Mouse (Mus musculus) thymus, adult 18-20 months (tissue): ENCODE results near the gene Lpcat4.

ENCODE experiments used
- DNase-seq, 2 experiments: peaks; one replicate each; pipeline ENCODE4 v3.0.0; 2022; ENCODE audit warnings: mixed read lengths in 2 of 2

Gene Lpcat4

GRCm38 (mm10) chr2:112239212-112239934 lies at the start of gene Lpcat4:
Gene Lpcat4 (plus strand): TSS chr2:112239468.
- peak; percentile 71 to 81 for DNase-seq

GRCm38 (mm10) chr2:112196859-112197258 lies 42.4 kb upstream of the Lpcat4 start:
- peak in 1 of 2 experiments; percentile 13 for DNase-seq

- DNase-seq = no peak
These were observed 36.2 kb upstream of the Lpcat4 start for GRCm38 (mm10) chr2:112203056-112203455.

- no peak for DNase-seq
These were observed 29.1 kb upstream of the Lpcat4 start for GRCm38 (mm10) chr2:112210142-112210541.

- DNase-seq = no peak
These were observed 28.6 kb upstream of the Lpcat4 start for GRCm38 (mm10) chr2:112210699-112211098.

- DNase-seq = no peak
These were observed 23.3 kb upstream of the Lpcat4 start for GRCm38 (mm10) chr2:112215977-112216376.

- DNase-seq = no peak
These were observed 21.7 kb upstream of the Lpcat4 start for GRCm38 (mm10) chr2:112217614-112218013.

- no peak for DNase-seq
These were observed 18.4 kb upstream of the Lpcat4 start for GRCm38 (mm10) chr2:112220880-112221279.

GRCm38 (mm10) chr2:112222607-112223006 lies 16.7 kb upstream of the Lpcat4 start:
- DNase-seq = no peak

GRCm38 (mm10) chr2:112224356-112224755 lies 14.9 kb upstream of the Lpcat4 start:
- no peak for DNase-seq

- no peak for DNase-seq
These were observed 6.6 kb upstream of the Lpcat4 start for GRCm38 (mm10) chr2:112232623-112233022.

GRCm38 (mm10) chr2:112236620-112237019 lies 2.6 kb upstream of the Lpcat4 start:
- no peak for DNase-seq

GRCm38 (mm10) chr2:112238006-112238405 lies 1.3 kb upstream of the Lpcat4 start:
- DNase-seq = no peak

- DNase-seq = peak in 1 of 2 experiments; percentile 41
These were observed 860 bp downstream of the Lpcat4 start for GRCm38 (mm10) chr2:112239935-112240721.

GRCm38 (mm10) chr2:112241787-112242186 lies 2.5 kb downstream of the Lpcat4 start:
- DNase-seq = no peak

- DNase-seq = no peak
These were observed 6.0 kb downstream of the Lpcat4 start for GRCm38 (mm10) chr2:112245307-112245706.

- DNase-seq = no peak
These were observed 6.9 kb downstream of the Lpcat4 start for GRCm38 (mm10) chr2:112246193-112246592.

GRCm38 (mm10) chr2:112247323-112247722 lies 8.1 kb downstream of the Lpcat4 start:
- DNase-seq = no peak

GRCm38 (mm10) chr2:112249780-112250453 lies 10.6 kb downstream of the Lpcat4 start:
- DNase-seq = no peak

GRCm38 (mm10) chr2:112254675-112255515 lies 15.6 kb downstream of the Lpcat4 start:
- no peak for DNase-seq

GRCm38 (mm10) chr2:112259241-112259962 lies 20.1 kb downstream of the Lpcat4 start, which contains the start of gene Nutm1:
Gene Nutm1 (minus strand): TSS chr2:112259291.
- no peak for DNase-seq
